Mouse (Mus musculus): ENCODE data around the gene Gm11627. TPM values are rescaled to one million over a fixed set of nuclear protein-coding genes. Genes with fewer than 3 reads are reported as not detected.

Gm11627 gene
- total RNA-seq, 2 experiments from 2014 or later: not detected

Other genes starting within 250 kb of the Gm11627 start
- 4,977 and 5,433 TPM in 2 replicates for gene Slc4a1, start 213.3 kb downstream of the Gm11627 start, total RNA-seq (2015; ENCODE audit: low replicate concordance)
- 6,454 and 7,565 TPM in 2 replicates for gene Slc4a1, start 213.3 kb downstream of the Gm11627 start, total RNA-seq (2017; ENCODE audit: low replicate concordance)
- 3.1 TPM in 1 of 2 replicates, not detected in the other for gene Rundc3a, start 186.1 kb downstream of the Gm11627 start, total RNA-seq (2015; ENCODE audit: low replicate concordance)
- 2.7 and 7.5 TPM in 2 replicates for gene Rundc3a, start 186.1 kb downstream of the Gm11627 start, total RNA-seq (2017; ENCODE audit: low replicate concordance)
- 461 and 462 TPM in 2 replicates for gene Slc25a39, start 171.5 kb downstream of the Gm11627 start, total RNA-seq (2015; ENCODE audit: low replicate concordance)
- gene Slc25a39, start 171.5 kb downstream of the Gm11627 start, total RNA-seq (2017; ENCODE audit: low replicate concordance): 236 and 290 TPM in 2 replicates
- 85.7 and 90.1 TPM in 2 replicates for gene Grn, start 149.1 kb downstream of the Gm11627 start, total RNA-seq (2015; ENCODE audit: low replicate concordance)
- gene Grn, start 149.1 kb downstream of the Gm11627 start, total RNA-seq (2017; ENCODE audit: low replicate concordance): 26.3 and 56.1 TPM in 2 replicates
- not detected in 2 replicates for gene Fam171a2, start 131.8 kb downstream of the Gm11627 start, total RNA-seq (2015; ENCODE audit: low replicate concordance)
- not detected in 2 replicates for gene Fam171a2, start 131.8 kb downstream of the Gm11627 start, total RNA-seq (2017; ENCODE audit: low replicate concordance)
- gene Itga2b, start 109.3 kb downstream of the Gm11627 start, total RNA-seq (2015; ENCODE audit: low replicate concordance): 23.6 and 57.1 TPM in 2 replicates
- 73.1 and 99.5 TPM in 2 replicates for gene Itga2b, start 109.3 kb downstream of the Gm11627 start, total RNA-seq (2017; ENCODE audit: low replicate concordance)
- 28.6 and 32.3 TPM in 2 replicates for gene Gpatch8, start 23.1 kb downstream of the Gm11627 start, total RNA-seq (2015; ENCODE audit: low replicate concordance)
- gene Gpatch8, start 23.1 kb downstream of the Gm11627 start, total RNA-seq (2017; ENCODE audit: low replicate concordance): 59.6 and 66.8 TPM in 2 replicates
- gene Fzd2, start 24.9 kb upstream of the Gm11627 start, total RNA-seq (2015; ENCODE audit: low replicate concordance): not detected in 2 replicates
- gene Fzd2, start 24.9 kb upstream of the Gm11627 start, total RNA-seq (2017; ENCODE audit: low replicate concordance): not detected in 2 replicates
- not detected in 2 replicates for gene Meioc, start 84.3 kb upstream of the Gm11627 start, total RNA-seq (2015; ENCODE audit: low replicate concordance)
- gene Meioc, start 84.3 kb upstream of the Gm11627 start, total RNA-seq (2017; ENCODE audit: low replicate concordance): not detected in 2 replicates
- 4.4 and 8.1 TPM in 2 replicates for gene Ccdc43, start 118.3 kb upstream of the Gm11627 start, total RNA-seq (2015; ENCODE audit: low replicate concordance)
- gene Ccdc43, start 118.3 kb upstream of the Gm11627 start, total RNA-seq (2017; ENCODE audit: low replicate concordance): 2.9 and 12.0 TPM in 2 replicates
- gene Adam11, start 182.0 kb upstream of the Gm11627 start, total RNA-seq (2015; ENCODE audit: low replicate concordance): not detected in 2 replicates
- gene Adam11, start 182.0 kb upstream of the Gm11627 start, total RNA-seq (2017; ENCODE audit: low replicate concordance): not detected in 2 replicates
- gene Gjc1, start 240.2 kb upstream of the Gm11627 start, total RNA-seq (2015; ENCODE audit: low replicate concordance): not detected in 2 replicates
- gene Gjc1, start 240.2 kb upstream of the Gm11627 start, total RNA-seq (2017; ENCODE audit: low replicate concordance): 0.09 TPM in 1 of 2 replicates, not detected in the other

Measured in erythroblast, adult 5-6 weeks (primary cell).